Mouse (Mus musculus) granulocyte monocyte progenitor cell, adult 5-6 weeks (primary cell): ENCODE measurements around the gene Dnal1. TPM values are rescaled to one million over a fixed set of nuclear protein-coding genes. Genes with fewer than 3 reads are reported as not detected.

Experiments used
- total RNA-seq, 2 experiments: library from RNA; stranded (forward) in 1 of 2; stranded (reverse) in 1 of 2; fragments of 200-712, 200-1000 nt in 1 of 2; fragments of >200 nt in 1 of 2; fragmentation: Nextera tagmentation in 1 of 2; gene quantifications; 2 replicates each; pipeline ENCODE4 v1.2.3; 2014 to 2017

Gene Dnal1
- total RNA-seq, 2 experiments from 2014 or later, result 0.77 to 1.5 TPM

Other genes with a start within 250 kb of the Dnal1 start
- gene Numb, start 192.4 kb upstream of the Dnal1 start, total RNA-seq (2014; fragmentation: Nextera tagmentation), result 9.3 and 14.2 TPM in 2 replicates
- 20.4 and 20.8 TPM in 2 replicates for gene Numb, start 192.4 kb upstream of the Dnal1 start, total RNA-seq (2017)
- 13.0 and 18.5 TPM in 2 replicates for gene Riox1, start 163.8 kb upstream of the Dnal1 start, total RNA-seq (2014; fragmentation: Nextera tagmentation)
- 15.8 and 21.5 TPM in 2 replicates for gene Riox1, start 163.8 kb upstream of the Dnal1 start, total RNA-seq (2017)
- gene Heatr4, start 129.5 kb upstream of the Dnal1 start, total RNA-seq (2014; fragmentation: Nextera tagmentation), result not detected in 2 replicates
- not detected in 2 replicates for gene Heatr4, start 129.5 kb upstream of the Dnal1 start, total RNA-seq (2017)
- 10.1 and 14.0 TPM in 2 replicates for gene Acot2, start 126.5 kb upstream of the Dnal1 start, total RNA-seq (2014; fragmentation: Nextera tagmentation)
- 11.5 and 12.0 TPM in 2 replicates for gene Acot2, start 126.5 kb upstream of the Dnal1 start, total RNA-seq (2017)
- gene Acot1, start 104.9 kb upstream of the Dnal1 start, total RNA-seq (2014; fragmentation: Nextera tagmentation), result 14.7 and 16.2 TPM in 2 replicates
- 9.6 and 12.3 TPM in 2 replicates for gene Acot1, start 104.9 kb upstream of the Dnal1 start, total RNA-seq (2017)
- gene Acot4, start 76.0 kb upstream of the Dnal1 start, total RNA-seq (2014; fragmentation: Nextera tagmentation), result 0.13 TPM in 1 of 2 replicates, not detected in the other
- gene Acot4, start 76.0 kb upstream of the Dnal1 start, total RNA-seq (2017), result not detected in 2 replicates
- not detected in 2 replicates for gene Gm49366, start 75.4 kb upstream of the Dnal1 start, total RNA-seq (2014; fragmentation: Nextera tagmentation)
- not detected in 2 replicates for gene Gm49366, start 75.4 kb upstream of the Dnal1 start, total RNA-seq (2017)
- not detected in 2 replicates for gene Acot3, start 62.2 kb upstream of the Dnal1 start, total RNA-seq (2014; fragmentation: Nextera tagmentation)
- gene Acot3, start 62.2 kb upstream of the Dnal1 start, total RNA-seq (2017), result not detected in 2 replicates
- not detected in 2 replicates for gene Acot5, start 45.0 kb upstream of the Dnal1 start, total RNA-seq (2014; fragmentation: Nextera tagmentation)
- not detected in 2 replicates for gene Acot5, start 45.0 kb upstream of the Dnal1 start, total RNA-seq (2017)
- gene Acot6, start 13.7 kb upstream of the Dnal1 start, total RNA-seq (2014; fragmentation: Nextera tagmentation), result 0.68 and 2.2 TPM in 2 replicates
- gene Acot6, start 13.7 kb upstream of the Dnal1 start, total RNA-seq (2017), result 0.22 and 0.31 TPM in 2 replicates
- 0.26 and 0.47 TPM in 2 replicates for gene Pnma1, start 34.1 kb downstream of the Dnal1 start, total RNA-seq (2014; fragmentation: Nextera tagmentation)
- 0.17 TPM in 1 of 2 replicates, not detected in the other for gene Pnma1, start 34.1 kb downstream of the Dnal1 start, total RNA-seq (2017)
- 12.7 and 15.1 TPM in 2 replicates for gene Elmsan1, start 104.5 kb downstream of the Dnal1 start, total RNA-seq (2014; fragmentation: Nextera tagmentation)
- gene Elmsan1, start 104.5 kb downstream of the Dnal1 start, total RNA-seq (2017), result 7.8 and 10.1 TPM in 2 replicates
- gene Ptgr2, start 170.9 kb downstream of the Dnal1 start, total RNA-seq (2014; fragmentation: Nextera tagmentation), result 22.3 and 24.9 TPM in 2 replicates
- gene Ptgr2, start 170.9 kb downstream of the Dnal1 start, total RNA-seq (2017), result 60.8 and 69.0 TPM in 2 replicates
- gene Zfp410, start 202.5 kb downstream of the Dnal1 start, total RNA-seq (2014; fragmentation: Nextera tagmentation), result 42.8 and 70.5 TPM in 2 replicates
- gene Zfp410, start 202.5 kb downstream of the Dnal1 start, total RNA-seq (2017), result 32.1 and 54.0 TPM in 2 replicates
- gene Coq6, start 247.3 kb downstream of the Dnal1 start, total RNA-seq (2014; fragmentation: Nextera tagmentation), result 21.1 and 25.4 TPM in 2 replicates
- gene Coq6, start 247.3 kb downstream of the Dnal1 start, total RNA-seq (2017), result 11.0 and 13.8 TPM in 2 replicates
- gene Fam161b, start 247.5 kb downstream of the Dnal1 start, total RNA-seq (2014; fragmentation: Nextera tagmentation), result not detected in 2 replicates
- gene Fam161b, start 247.5 kb downstream of the Dnal1 start, total RNA-seq (2017), result 0.10 TPM in 1 of 2 replicates, not detected in the other